Mouse (Mus musculus): ENCODE measurements around the gene Luzp1. TPM values are rescaled to one million over a fixed set of nuclear protein-coding genes. Genes with fewer than 3 reads are reported as not detected.
A peak's percentile ranks its signal among the peaks of the same experiment; 100 is the strongest.

Gene Luzp1
- polyA plus RNA-seq, 1 experiment from 2014 or later, result 79.1 TPM

DNA sequence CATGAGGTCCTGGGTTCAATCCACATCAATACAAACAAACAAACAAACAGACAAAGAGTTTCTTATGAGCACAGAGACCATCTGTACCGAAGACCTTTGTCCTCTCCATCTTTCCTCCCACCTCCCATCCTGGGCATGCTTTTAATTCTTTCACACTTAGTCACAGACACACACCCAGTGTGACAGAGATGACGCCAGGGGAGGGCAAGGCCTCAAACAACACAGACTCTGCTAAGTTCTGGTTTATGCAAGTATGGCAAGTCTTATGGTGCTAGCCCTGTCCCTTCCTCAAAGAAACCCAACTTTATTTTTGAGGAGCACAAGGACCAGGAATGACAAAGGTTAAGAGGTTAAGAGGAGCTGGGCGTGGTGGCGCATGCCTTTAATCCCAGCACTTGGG lies 19.3 kb upstream of the Luzp1 start:
- H3K27me3 ChIP-seq, result no peaks in the 10 kb centered on the region
- no peak overlapping the region for H3K27ac ChIP-seq
- peaks cover 11% of the 10 kb centered on the region for H3K4me1 ChIP-seq (replicated peaks)
- no peak overlapping the region for H3K4me3 ChIP-seq (replicated peaks)
- no peak overlapping the region for H3K9ac ChIP-seq (replicated peaks)
- WGBS, result 84% methylated on average over 4 of the region's 4 CpGs
- no peaks in the 10 kb centered on the region for H3K36me3 ChIP-seq
- no peak overlapping the region for H3K4me2 ChIP-seq (replicated peaks)
- no peaks in the 10 kb centered on the region for H3K9me3 ChIP-seq
- ATAC-seq, result no peak

DNA sequence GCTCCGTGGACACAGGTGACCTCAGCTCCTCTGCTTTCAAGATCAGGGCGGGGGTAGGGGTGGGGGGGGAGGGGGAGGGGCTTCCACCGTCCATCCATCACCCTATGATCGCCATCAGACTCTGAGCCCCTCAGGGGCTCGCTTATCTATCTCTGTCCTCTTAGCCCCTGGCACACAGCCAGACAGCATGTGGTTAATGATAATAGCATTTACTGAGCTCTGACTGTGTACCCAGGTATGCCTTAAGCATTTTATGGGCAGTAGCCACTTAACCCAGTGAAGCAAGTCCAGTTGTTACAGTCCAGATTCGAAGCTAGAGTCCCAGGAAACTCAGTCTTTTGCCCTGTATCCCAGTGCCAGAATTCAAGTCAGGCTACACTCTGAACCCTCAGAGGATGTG lies 18.0 kb upstream of the Luzp1 start:
- 36% methylated on average over 6 of the region's 6 CpGs for WGBS
- Histone ChIP-seq H3K4me2 (replicated peaks) (no peak overlapping the region), H3K36me3 (no peaks in the 10 kb centered on the region), H3K4me3 (replicated peaks) (no peak overlapping the region), H3K9ac (replicated peaks) (no peak overlapping the region), H3K27me3 (no peaks in the 10 kb centered on the region; the same call in 1 of the 2 replicates), H3K4me1 (replicated peaks) (peaks cover 11% of the 10 kb centered on the region), H3K27ac (no peak overlapping the region), H3K9me3 (no peaks in the 10 kb centered on the region)
- ATAC-seq, result no peak

DNA sequence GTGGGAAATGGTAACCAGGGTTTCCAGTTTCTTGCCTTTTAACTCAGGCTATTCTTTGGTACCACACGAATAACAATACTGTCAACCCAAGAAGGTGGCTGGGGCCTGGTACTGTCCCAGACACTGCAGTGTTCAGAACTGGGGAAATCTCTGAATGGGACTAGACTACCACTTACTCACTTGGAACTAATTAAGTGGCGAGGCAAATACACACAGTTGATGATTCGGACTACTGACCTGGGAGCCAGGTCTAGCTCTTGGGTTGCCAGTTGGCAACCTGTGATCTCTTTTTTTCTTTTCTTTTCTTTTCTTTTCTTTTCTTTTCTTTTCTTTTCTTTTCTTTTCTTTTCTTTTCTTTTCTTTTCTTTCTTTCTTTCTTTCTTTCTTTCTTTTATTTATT lies 17.3 kb upstream of the Luzp1 start:
- no peaks in the 10 kb centered on the region for H3K9me3 ChIP-seq
- H3K36me3 ChIP-seq, result no peaks in the 10 kb centered on the region
- H3K27me3 ChIP-seq, result no peaks in the 10 kb centered on the region; the same call in 1 of the 2 replicates
- H3K4me2 ChIP-seq (replicated peaks), result no peak overlapping the region
- H3K4me1 ChIP-seq (replicated peaks), result peaks cover 11% of the 10 kb centered on the region
- H3K9ac ChIP-seq (replicated peaks), result no peak overlapping the region
- H3K4me3 ChIP-seq (replicated peaks), result no peak overlapping the region
- no peak overlapping the region for H3K27ac ChIP-seq
- ATAC-seq, result no peak
- 80% methylated on average over 3 of the region's 3 CpGs for WGBS

DNA sequence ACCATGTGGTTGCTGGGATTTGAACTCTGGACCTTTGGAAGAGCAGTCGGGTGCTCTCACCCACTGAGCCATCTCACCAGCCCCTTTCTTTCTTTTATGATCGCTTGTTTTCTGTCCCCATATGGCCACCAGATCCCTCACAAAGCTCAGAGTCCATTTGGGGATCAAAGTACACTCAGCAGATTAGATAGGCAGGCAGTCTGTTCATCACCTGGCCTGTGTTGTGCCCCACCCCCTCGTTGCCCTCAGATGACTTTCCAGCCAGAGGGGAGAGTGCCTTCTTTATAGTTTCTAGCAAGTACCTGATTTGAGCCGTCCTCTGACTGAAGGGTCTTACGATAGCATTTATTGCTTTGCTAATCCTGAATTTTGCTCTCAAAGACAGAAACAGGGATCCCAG lies 16.8 kb upstream of the Luzp1 start:
- Histone ChIP-seq H3K4me1 (replicated peaks) (peaks cover 11% of the 10 kb centered on the region), H3K9ac (replicated peaks) (no peak overlapping the region), H3K9me3 (no peaks in the 10 kb centered on the region), H3K36me3 (no peaks in the 10 kb centered on the region), H3K27ac (no peak overlapping the region), H3K27me3 (no peaks in the 10 kb centered on the region; the same call in 1 of the 2 replicates), H3K4me2 (replicated peaks) (no peak overlapping the region), H3K4me3 (replicated peaks) (no peak overlapping the region)
- WGBS, result 81% methylated on average over 5 of the region's 5 CpGs
- ATAC-seq, result no peak

DNA sequence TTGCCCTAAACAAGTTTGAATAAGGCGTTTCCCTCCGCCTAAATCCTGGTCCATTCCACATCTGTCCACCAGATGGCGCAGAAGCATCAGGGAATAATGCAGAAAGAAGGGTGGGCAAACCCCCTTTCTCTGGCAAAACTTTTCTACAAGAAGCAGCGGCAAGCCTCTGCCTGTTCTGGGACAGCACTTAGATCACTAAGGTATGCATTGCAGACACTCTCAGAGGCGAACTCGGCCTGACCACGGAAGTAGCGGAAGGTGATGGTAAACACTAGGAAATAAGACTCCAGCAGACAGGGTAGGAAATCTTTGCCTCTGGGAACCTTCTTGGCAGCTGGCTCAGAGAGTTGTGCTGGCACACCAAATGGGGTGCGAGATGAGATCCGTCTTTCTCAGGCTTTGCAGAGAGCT lies 14.7 kb upstream of the Luzp1 start:
- Histone ChIP-seq H3K4me1 (replicated peaks) (peaks cover 11% of the 10 kb centered on the region), H3K9me3 (no peaks in the 10 kb centered on the region), H3K27ac (no peak overlapping the region), H3K9ac (replicated peaks) (no peak overlapping the region), H3K36me3 (no peaks in the 10 kb centered on the region), H3K27me3 (peaks cover 7% of the 10 kb centered on the region), H3K4me3 (replicated peaks) (no peak overlapping the region), H3K4me2 (replicated peaks) (0 out of 2 replicates have a peak overlapping the region, but pooled peaks have one; percentile 12)
- no peak; the same call in 1 of the 2 replicates for ATAC-seq
- WGBS, result 11% methylated on average over 10 of the region's 10 CpGs

DNA sequence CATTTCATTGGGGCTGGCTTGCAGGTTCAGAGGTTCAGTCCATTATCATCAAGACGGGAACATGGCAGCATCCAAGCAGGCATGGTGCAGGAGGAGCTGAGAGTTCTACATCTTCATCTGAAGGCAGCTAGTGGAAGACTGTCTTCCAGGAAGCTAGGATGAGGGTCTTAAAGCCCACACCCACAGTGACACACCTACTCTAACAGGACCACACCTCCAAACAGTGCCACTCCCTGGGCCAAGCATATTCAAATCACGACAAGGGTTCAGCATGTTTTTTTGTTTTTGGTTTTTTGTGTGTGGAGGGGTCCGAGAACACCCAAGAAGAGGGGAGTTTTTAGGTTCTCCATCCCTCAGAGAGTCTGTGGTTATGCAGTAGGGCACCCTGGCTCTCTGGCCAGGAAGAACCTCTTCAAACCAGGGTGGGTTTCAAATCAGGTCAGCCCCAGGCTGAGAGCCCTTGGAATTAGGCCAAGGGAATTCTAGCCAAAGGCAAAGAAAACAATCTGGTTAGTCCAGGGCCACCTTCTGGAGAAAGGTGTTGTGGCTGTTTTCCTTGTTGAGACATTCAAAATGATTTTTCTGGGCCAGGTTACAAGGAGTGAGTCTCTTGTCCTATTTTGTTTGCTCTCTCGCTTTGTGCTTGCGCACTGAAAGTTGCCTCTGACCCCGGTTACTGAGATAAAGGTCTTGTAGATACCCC lies 12.9 kb upstream of the Luzp1 start:
- no peak overlapping the region for H3K27ac ChIP-seq
- ATAC-seq, result no peak
- H3K4me1 ChIP-seq (replicated peaks), result peaks cover 13% of the 10 kb centered on the region
- no peak overlapping the region for H3K9ac ChIP-seq (replicated peaks)
- no peak overlapping the region for H3K4me2 ChIP-seq (replicated peaks)
- no peak overlapping the region for H3K4me3 ChIP-seq (replicated peaks)
- no peaks in the 10 kb centered on the region for H3K36me3 ChIP-seq
- H3K9me3 ChIP-seq, result no peaks in the 10 kb centered on the region
- H3K27me3 ChIP-seq, result peaks cover 19% of the 10 kb centered on the region
- WGBS, result 92% methylated on average over 6 of the region's 6 CpGs

DNA sequence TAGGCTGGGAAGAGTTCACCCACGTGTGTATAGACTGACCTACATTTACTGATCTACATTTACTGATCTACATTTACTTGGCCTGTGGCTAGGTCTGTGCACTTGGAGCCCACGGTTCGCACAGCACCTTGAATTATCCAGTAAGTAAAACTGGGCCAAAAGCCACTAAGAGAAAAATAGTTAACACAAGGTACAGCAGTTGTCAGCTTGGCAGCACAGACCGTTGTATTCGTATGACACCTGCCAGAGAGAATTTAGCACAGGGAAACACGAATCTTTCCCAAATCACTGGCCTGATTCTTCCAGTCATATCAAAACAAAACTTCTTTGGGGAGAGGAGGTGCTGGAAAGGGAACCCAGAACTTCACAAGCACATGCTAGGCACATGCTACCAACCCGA lies 11.3 kb upstream of the Luzp1 start:
- H3K36me3 ChIP-seq, result no peaks in the 10 kb centered on the region
- 87% methylated on average over 7 of the region's 7 CpGs for WGBS
- peaks cover 27% of the 10 kb centered on the region for H3K27me3 ChIP-seq
- ATAC-seq, result no peak
- no peak overlapping the region for H3K4me2 ChIP-seq (replicated peaks)
- H3K9me3 ChIP-seq, result no peaks in the 10 kb centered on the region
- H3K4me3 ChIP-seq (replicated peaks), result no peak overlapping the region
- H3K27ac ChIP-seq, result no peak overlapping the region
- peaks cover 24% of the 10 kb centered on the region for H3K4me1 ChIP-seq (replicated peaks)
- no peak overlapping the region for H3K9ac ChIP-seq (replicated peaks)

DNA sequence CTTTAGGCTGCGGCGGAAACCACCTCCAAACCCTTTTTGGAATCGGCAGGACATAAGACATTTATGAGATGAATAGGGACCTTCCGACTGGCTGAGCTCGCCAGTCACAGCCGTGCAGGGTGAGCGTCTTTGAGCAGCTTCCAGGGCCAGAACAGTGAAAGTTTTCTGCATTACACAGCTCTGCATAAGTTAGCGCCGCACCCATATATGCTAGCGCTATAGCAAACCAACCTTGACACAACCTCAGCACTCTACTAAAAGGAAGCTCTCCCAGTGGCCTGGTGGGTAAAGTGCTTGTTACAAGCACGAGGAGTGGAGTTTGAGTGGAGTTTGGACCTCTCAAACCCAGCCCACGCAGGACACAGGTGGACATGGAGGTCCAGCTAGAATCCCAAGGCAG lies 10.4 kb upstream of the Luzp1 start:
- no peak for ATAC-seq
- Histone ChIP-seq H3K27me3 (peaks cover 37% of the 10 kb centered on the region), H3K27ac (no peak overlapping the region), H3K9ac (replicated peaks) (no peak overlapping the region), H3K4me2 (replicated peaks) (no peak overlapping the region), H3K4me3 (replicated peaks) (no peak overlapping the region), H3K4me1 (replicated peaks) (peaks cover 28% of the 10 kb centered on the region), H3K9me3 (no peaks in the 10 kb centered on the region), H3K36me3 (no peaks in the 10 kb centered on the region)
- WGBS, result 79% methylated on average over 12 of the region's 12 CpGs

DNA sequence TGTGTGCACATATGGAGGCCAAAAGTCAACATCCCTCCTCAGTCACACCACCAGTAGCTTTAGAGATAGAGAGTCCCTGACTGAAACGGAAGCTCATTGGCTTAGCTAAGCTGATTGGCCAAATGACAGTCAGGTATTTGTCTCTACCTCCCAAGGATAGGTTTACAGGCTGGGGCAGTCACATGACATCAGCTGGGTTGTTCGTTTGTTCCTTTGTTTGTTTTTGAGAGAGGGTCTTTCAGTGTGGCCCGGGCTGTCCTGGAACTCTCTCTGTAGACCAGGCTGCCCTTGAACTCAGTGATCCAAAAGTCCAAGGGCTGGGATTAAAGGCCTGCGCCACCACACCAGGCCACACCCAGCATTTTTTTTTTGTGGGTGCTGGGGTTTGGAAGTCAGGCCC lies 8.4 kb upstream of the Luzp1 start:
- Histone ChIP-seq H3K4me3 (replicated peaks) (no peak overlapping the region), H3K4me1 (replicated peaks) (peaks cover 23% of the 10 kb centered on the region), H3K9me3 (no peaks in the 10 kb centered on the region), H3K27me3 (peaks cover 48% of the 10 kb centered on the region), H3K9ac (replicated peaks) (no peak overlapping the region), H3K4me2 (replicated peaks) (no peak overlapping the region), H3K36me3 (no peaks in the 10 kb centered on the region), H3K27ac (no peak overlapping the region)
- whole genome bisulfite sequencing, result 35% methylated on average over 4 of the region's 4 CpGs
- ATAC-seq, result no peak

DNA sequence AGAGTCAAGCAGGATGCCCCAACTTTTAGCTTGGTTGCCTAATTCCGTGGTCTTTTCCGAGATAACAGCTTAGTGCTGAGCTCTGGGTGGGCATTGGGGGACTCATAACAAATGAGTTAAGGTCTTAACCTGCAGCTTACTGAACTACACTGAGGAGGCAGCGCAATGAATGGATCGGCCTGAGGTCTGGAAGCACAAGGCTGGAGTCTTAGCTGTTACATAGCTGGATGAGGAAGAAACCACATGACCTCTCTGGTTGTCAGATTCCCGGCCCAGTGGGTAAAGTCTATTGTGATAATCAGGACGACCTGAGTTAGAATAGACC lies 7.8 kb upstream of the Luzp1 start:
- peak overlapping the region; percentile 78 for H3K9ac ChIP-seq (replicated peaks)
- no peaks in the 10 kb centered on the region for H3K9me3 ChIP-seq
- H3K4me1 ChIP-seq (replicated peaks), result peaks cover 23% of the 10 kb centered on the region
- H3K36me3 ChIP-seq, result no peaks in the 10 kb centered on the region
- WGBS, result 7% methylated on average over 6 of the region's 6 CpGs
- peak overlapping the region; percentile 64 for H3K4me3 ChIP-seq (replicated peaks)
- no peak overlapping the region for H3K27ac ChIP-seq
- H3K4me2 ChIP-seq (replicated peaks), result peak overlapping the region; percentile 97
- peak; percentile 38 for ATAC-seq
- H3K27me3 ChIP-seq, result peaks cover 51% of the 10 kb centered on the region

DNA sequence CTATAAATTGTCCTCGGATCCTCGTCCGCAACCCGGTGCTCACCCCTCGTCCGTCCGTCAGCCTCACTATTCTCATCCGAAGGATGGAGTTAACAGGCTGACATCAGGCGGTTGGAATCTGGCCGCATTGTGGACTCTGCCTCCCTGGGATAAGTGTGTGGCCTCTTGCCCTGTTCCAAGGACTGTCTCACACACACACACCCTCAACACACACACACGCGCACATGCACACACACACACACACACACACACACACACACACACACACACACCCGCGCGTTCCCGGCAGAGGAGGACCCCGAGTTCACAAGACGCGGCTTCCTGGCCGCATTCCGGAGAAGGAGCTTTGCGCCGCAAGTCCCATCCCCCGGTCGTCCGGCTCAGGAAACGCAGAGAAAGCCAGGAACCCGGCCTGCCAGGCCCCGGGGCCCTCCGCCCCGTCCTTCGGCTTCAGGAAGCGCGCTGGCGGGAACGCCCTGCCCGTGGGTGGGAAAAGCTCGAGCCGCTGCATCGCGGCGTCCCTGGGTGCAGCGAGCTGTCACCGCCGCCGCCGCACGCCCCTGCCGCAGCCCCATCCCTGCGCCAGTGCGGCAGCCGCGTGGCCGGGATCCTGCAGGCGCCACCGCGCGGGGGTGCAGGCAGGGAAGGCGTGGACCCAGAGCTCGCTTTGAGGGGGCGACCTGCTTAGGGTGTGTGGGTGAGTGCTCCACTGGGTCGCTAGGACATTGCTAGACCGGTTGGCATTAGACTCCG lies 7.3 kb upstream of the Luzp1 start, which contains the start of gene 6030445D17Rik:
Gene 6030445D17Rik (plus strand): TSS at position 165 of the 753 bp plus-strand sequence.
- Histone ChIP-seq H3K36me3 (no peaks in the 10 kb centered on the region), H3K4me3 (replicated peaks) (peak within 1 kb of the TSS; percentile 64)
- peak; percentile 87 for ATAC-seq

DNA sequence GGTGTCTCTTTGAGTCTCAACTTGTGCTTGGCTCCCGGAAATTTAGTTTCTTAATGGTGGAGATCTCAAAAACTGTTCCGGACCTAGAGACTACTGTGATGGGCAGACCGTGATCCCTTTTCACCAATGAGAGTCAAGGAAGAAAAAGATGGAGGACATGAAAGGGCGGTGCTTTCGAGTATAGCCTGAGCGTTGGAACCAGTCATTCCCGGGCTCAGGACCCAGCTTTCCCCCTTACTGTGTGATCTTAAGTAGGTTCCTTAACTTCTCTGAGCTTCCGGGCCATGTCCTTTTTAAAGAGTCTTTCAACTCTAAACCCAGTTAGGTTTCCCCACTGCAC lies 6.8 kb upstream of the Luzp1 start:
- Histone ChIP-seq H3K9me3 (no peaks in the 10 kb centered on the region), H3K9ac (replicated peaks) (peak overlapping the region; percentile 78), H3K4me1 (replicated peaks) (peaks cover 23% of the 10 kb centered on the region), H3K36me3 (no peaks in the 10 kb centered on the region), H3K4me2 (replicated peaks) (peak overlapping the region; percentile 97), H3K27me3 (peaks cover 51% of the 10 kb centered on the region), H3K27ac (no peak overlapping the region), H3K4me3 (replicated peaks) (peak overlapping the region; percentile 64)
- under 1% methylated on average over 8 of the region's 8 CpGs for WGBS
- peak; percentile 72 for ATAC-seq

More for the DNA sequence above, 7.3 kb upstream of the Luzp1 start, which contains the start of gene 6030445D17Rik:
- Histone ChIP-seq H3K4me2 (replicated peaks) (peak within 1 kb of the TSS; percentile 97), H3K4me1 (replicated peaks) (peaks cover 23% of the 10 kb centered on the region), H3K27ac (peak within 1 kb of the TSS; percentile 49; the same call in 1 of the 2 replicates), H3K27me3 (peaks cover 51% of the 10 kb centered on the region), H3K9me3 (no peaks in the 10 kb centered on the region), H3K9ac (replicated peaks) (peak within 1 kb of the TSS; percentile 78)
- WGBS, result under 1% methylated on average over 56 of the region's 64 CpGs

All from midbrain, embryonic 13.5 days (tissue).